Mouse (Mus musculus): ENCODE measurements around the gene Megf11.

DNA sequence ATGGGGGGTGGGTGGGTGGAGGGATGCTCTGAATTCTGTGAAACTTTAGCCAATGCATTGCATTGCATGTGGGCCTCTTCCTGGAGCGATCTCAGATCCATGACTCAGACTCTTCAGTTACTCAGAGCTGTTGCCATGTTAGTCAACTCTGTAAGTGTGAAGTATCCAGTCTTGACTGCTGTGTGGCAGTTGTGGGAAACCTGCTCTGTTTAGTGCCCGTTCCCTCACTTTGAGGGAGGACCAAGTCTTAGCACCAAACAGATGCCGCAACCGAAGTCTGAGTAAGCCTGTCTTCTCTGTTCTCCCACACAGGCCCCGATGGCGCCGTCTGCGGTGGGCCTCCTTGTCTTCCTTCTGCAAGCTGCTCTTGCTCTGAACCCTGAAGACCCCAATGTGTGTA is 115.8 kb downstream of the Megf11 start:
- no peak for TF ChIP-seq CTCF (IDR thresholded peaks at IDR 0.05; ENCODE audit: low read depth)
- no peak for TF ChIP-seq EP300 (IDR thresholded peaks at IDR 0.05; ENCODE audit: low read depth)
